Mouse (Mus musculus) kidney, adult 9 months (tissue): Measurements from ENCODE around the gene Unc119.
A peak's percentile ranks its signal among the peaks of the same experiment; 100 is the strongest.

Experiments
- DNase-seq: peaks from one replicate; pipeline ENCODE4 v3.0.0; 2022

The Unc119 gene

DNA sequence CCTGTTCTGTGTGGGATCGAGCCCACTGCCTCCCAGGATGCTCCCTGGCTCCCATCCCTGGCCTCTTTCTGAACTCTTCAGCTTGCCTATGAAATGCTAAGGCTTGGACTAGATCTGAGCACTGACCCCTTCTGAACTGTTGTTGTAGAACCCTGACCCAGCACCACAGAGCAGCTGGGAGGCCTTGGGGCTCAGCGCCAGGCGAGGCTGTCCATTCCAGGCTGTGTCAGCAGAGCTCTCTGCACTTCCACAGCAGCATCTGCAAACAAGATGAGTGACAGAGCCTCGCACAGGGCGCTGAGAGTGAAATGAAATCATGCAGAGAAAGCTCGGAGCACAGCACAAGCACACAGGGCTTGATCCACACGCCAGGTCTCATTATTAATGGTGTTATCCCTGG lies 29.3 kb downstream of the Unc119 start:
- peak; percentile 48 for DNase-seq

DNA sequence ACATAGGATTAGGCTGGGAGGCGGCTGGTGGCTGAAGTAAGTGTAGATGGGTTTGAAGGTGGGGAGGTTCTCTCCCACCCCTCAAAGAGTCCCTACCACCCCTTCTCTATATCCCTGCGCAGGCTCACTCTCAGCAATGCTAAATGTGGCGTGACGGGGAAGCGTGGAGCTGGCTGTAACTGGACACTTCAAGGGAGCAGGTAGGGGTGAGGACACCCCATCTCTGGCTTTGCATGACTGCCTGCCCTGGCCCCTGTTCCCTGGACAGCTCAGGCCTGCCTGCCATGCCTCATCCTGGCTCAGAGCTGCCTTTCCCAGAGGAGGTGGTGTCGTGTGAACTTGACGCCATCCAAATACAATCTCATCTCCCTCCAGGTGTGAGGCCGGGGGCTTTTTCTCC lies 30.9 kb downstream of the Unc119 start:
- peak; percentile 13 for DNase-seq

DNA sequence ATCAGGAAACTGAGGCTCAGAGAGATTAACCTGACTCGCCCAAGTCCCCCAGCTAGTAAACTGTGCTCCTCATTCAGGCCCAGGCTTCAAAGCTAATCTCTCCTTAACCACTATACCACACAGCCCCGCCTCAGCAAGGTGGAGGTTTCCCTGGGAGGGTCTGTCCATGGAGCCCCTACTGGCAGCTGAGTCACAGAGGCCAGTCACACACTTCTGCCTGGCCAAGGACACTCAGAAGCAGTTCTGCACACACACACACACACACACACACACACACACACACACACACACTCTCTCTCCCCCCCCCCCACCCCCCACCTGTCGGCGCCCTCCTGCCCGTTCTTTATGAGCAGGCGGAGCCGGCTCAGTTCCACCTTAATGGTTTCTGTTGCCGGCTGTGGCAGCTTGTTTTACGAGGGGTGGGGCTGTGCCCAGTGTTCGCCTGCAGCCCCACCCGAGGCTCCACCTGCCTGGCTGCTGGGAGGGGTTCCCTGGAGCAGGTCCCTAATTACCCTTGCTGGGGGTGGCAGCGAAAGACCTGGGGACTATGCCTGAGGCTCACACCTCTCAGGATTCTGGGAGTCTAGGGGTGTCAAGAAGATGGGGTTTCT lies 34.4 kb downstream of the Unc119 start:
- no peak for DNase-seq

DNA sequence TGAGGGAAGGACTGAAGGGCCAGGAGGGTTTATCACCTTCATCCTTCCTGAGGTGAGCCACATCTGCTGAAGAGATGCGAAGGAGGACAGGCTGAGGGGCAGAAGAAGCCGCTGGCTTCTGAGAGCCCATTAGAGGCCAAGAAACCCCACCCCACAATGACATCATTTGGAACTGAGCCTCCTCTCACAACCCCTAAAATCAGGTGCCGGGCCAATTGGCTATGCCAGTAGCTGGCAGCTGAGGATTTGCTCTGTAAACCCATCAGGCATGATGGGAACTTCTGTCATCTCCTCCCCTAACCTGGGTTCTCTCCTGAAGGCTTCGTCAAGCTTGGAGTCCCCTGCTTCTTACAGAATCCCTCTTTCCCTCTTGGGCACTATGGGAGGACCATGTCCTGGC lies 37.1 kb downstream of the Unc119 start:
- DNase-seq, result no peak

DNA sequence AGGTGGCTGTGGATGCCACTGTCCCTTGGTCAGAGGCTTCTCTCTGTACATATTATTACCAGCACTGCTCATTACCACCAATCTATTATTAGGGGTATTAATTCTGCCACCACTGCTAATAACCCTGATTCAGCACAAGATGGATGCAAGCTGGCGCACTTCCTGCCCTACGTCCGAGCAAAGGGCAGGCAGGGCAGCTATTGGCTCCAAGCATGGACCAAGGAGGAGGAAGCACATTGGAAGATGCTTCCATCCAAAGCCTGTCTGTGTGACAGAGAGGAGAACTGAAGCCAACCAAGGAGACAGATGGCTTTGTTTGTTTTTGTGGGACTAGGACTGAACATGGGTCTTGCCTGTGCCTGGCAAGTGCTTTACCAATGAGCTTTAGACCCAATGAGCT lies 37.7 kb downstream of the Unc119 start:
- no peak for DNase-seq

DNA sequence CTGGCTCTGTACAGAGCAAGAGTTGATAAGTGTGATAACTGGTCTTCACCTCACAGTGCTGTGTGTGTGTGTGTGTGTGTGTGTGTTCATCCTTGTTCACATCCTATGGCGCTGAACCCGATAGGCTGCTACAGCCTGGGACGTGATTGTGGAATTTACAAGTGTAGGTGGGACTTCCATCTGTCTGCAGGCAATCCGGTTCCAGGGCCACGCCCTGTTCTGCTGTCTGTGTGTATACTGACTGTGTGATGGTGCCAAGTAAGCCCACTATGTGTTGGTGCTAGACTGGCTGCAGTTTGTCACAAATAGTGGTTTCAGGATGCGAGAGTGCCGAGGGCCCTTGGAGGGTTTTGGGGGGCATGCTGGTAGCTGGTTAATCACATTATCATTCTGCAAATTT lies 39.0 kb downstream of the Unc119 start:
- no peak for DNase-seq

DNA sequence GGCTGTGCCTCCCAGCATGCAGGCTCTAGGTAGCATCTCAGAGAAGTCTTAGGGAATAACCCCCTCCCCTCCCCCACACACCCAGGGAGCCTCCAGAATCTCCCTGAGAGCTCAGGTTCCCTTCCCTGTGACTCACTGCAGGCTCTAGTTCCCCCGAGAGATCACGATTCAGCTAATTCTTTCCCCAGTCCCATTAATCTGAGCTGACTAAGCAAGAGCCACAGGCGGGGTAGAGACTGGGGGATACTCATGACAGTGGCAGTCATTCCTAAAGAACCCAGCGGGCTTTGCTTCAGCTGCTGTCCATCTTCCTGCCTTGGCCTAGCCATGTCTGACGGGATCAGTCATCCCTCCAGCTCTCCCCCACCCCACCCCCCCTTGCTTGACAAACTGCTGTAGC lies 39.4 kb downstream of the Unc119 start:
- DNase-seq, result no peak

DNA sequence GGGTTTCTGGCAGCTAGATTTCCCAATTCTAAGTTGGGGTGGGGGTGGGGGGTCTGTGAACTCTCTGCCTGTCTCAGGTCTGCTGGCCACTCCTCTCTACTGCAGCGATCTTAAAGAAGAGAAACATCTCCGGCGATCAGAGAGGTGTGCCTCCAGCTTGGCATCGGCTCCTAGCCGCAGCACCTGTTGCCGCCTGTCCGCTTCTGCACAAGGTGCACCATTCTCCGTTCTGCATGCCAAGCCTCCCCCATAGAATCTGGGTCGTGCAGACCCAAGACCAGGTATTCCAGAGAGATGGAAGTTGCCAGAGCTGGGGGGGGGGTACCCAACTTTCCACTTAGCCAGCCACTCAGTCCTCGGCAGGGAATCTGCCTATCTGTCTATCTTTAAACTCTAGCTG lies 42.5 kb downstream of the Unc119 start:
- DNase-seq, result no peak

DNA sequence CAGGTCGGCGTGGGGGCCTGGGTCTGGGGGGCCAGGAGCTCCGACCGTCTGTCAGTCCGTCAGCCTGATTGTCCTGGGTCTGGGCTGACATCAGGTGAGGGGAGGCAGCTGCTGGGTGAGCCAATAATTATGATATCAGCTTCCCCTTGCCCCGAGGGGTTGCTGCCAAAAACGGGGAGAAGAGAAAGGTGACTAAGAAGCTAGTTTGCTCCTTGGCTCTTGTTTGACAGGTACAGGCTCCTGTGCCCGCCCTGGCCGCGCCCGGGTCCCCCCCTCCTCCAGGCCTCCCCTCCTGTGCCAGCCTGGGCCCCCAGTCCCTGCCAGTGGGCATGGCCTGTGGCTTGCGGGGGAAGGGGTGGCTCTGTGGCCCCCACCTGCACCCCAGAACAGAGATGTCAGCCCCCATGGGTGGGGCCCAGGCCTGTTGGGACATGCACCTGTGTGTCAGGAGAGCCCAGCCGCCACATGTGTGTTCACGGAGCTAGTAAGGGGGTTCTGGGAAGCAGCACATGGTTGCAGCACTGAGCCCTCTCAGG lies 43.3 kb downstream of the Unc119 start, which contains the start of gene Foxn1:
Foxn1 (minus strand) TSS at position 51 of the 536 bp plus-strand sequence.
- no peak for DNase-seq

DNA sequence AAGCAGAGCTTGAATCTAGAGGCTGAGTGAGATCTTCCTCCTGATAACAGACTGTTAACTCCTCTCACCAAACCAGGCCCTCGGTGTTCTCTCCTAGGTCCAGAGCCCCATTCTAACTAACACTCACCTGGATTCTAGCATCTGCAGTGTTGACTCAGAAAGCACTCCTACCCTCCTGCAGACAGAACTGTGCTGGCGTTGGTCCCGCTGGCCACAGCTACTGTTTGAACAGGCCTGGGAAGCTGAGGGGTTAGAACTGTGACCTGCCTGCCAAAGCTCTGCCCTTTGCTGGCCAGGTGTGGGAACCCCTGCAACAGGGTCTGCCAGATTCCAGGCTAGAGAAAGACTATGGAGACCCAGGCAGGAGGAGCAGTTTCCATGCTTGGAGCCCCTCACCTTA lies 49.4 kb downstream of the Unc119 start:
- no peak for DNase-seq

DNA sequence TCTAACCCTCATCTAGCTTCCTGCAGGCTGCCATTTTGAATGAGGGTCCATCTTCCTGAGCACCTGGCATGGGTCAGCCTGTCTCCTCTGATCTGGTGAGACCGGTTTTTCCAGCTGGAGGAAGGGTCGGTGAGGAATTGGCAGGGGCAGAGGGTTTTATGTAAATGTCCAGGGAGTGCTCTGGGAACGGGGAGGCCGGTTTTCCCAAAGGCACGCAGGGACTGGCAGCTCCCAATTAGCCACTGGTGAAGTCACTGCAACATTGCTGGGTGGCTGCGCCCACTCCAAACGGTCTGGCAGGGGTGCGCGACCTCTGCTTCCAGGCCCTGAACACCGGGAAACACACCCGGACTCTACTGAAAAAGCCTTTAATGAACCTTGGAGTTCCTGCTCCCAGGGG lies 53.7 kb downstream of the Unc119 start:
- no peak for DNase-seq

DNA sequence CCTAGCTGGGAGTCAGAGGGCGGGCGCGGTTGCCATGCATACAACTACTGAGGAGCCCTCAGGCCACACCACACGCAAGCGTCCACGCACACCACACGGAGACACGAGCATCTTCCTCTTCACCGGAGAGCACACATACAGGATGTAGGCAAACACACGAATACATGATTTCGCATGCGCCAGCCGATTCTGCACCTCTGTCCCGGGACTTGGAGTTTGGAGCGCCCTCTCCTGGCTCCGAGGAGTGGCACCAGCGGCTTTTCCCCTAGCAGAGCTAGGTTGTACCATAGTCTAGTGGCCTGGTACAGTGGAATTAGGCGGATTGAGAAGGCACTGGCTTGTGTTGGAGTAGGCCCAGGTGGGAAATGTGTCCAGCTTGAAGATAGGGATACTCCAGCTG lies 54.1 kb downstream of the Unc119 start:
- DNase-seq, result peak; percentile 65

DNA sequence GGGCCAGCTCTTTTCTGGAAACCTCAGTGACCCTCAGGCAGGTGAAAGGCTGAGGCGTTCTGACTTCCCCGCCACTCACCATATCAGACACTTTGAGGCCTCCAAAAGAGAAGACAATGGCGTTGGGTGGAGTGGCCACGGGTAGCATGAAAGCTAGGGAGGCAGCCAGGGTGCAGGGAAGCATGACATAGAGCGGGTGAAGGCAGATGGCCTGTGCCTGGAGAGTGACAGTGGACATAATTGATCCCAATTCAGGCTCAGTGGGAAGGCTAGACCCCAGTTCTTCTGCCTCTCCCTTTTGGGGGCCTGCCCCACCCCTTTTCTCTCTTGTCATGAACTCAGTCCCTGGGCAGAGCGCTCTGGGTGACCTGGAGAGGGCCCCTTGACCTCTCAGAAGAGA lies 54.9 kb downstream of the Unc119 start:
- DNase-seq, result no peak
